Mouse (Mus musculus): ENCODE results near the gene Plb1.

Plb1 gene

GRCm38 (mm10) chr5:32245385-32245784 is 12.9 kb downstream of the Plb1 start:
- no peak for DNase-seq (ENCODE audit: low spot score in 2 of 2)

- no peak for DNase-seq (ENCODE audit: low spot score in 2 of 2)
Measured at GRCm38 (mm10) chr5:32260751-32261150, 28.2 kb downstream of the Plb1 start.

GRCm38 (mm10) chr5:32261251-32261650 is 28.7 kb downstream of the Plb1 start:
- DNase-seq (ENCODE audit: low spot score in 2 of 2), result no peak

- no peak for DNase-seq (ENCODE audit: low spot score in 2 of 2)
Measured at GRCm38 (mm10) chr5:32262534-32262933, 30.0 kb downstream of the Plb1 start.

GRCm38 (mm10) chr5:32272502-32272901 is 40.0 kb downstream of the Plb1 start:
- no peak for DNase-seq (ENCODE audit: low spot score in 2 of 2)

DNA sequence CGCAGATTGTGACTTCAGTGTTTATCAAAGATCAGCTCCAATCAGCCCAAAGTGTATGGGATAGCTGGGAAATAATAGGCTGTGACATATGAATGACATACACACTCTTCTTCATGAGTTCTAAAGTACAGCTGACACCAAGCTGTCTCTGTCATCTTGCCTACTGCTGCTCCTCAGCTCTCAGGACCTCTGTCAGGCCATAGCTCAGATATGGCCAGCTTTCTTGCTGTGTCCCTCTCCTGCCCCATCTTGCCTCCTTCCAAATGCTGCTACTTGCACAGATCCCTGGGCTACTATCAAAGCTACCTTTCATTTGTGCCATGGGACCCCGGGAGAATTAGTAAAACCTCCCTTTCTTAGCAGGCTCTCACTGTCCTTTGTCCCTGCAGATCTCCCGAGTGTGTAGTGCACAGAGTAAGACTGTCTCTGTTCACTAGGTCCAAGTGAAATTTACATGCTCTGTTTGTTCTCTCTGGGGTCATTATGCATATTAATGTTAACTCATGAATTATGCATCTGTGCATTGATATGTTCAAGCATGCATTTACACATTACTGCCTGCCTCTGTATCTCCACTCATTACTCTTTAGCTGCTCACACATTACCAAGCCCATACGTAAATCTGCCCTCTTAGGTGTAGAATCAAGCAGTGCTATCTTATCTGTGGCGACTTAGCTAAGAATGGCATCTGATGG is 45.6 kb downstream of the Plb1 start:
- DNase-seq (ENCODE audit: low spot score in 2 of 2), result no peak

GRCm38 (mm10) chr5:32280066-32280465 is 47.6 kb downstream of the Plb1 start:
- no peak for DNase-seq (ENCODE audit: low spot score in 2 of 2)

DNA sequence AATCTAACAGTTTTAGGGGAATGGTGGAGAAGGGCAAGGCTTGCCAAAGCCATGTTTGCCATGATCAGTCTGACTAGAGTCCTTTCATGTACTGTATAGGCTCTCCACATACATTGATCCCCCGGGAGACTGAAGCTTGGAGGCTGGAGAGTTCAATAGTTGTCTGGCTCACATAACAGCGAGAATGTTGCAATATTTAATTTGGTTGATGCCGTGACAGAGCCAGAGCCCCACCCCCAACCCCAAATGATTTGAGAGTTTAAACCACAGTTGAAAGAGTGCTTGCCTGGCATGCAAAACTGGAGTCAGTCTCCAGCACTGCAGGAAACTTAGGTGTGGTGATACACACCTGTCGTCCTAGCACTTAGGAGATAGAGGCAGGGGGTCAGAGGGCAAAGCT is 49.8 kb downstream of the Plb1 start:
- no peak for DNase-seq (ENCODE audit: low spot score in 2 of 2)

DNA sequence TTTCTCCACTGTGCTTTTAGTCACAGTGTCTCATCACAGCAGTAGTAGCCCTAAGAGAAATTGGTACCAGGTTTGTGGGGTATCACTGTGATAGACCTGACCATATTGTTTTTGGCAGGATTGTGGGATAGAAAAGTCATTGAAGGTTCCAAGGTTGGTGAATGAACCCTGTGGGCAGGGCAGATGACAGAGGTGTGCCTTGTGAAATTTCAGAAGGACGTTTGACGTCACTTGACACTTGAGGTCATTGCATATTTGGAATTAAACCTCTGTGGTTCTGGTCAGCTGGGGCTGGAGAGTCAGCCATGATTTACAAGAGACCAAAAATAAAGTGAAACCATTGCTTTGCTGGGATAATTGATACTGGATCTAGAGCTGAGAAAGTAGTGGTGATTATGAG is 50.9 kb downstream of the Plb1 start:
- DNase-seq (ENCODE audit: low spot score in 2 of 2), result no peak

- DNase-seq (ENCODE audit: low spot score in 2 of 2), result no peak
Measured at GRCm38 (mm10) chr5:32286315-32286714, 53.8 kb downstream of the Plb1 start.

- DNase-seq (ENCODE audit: low spot score in 2 of 2), result no peak
Measured at GRCm38 (mm10) chr5:32288021-32288420, 55.5 kb downstream of the Plb1 start.

DNA sequence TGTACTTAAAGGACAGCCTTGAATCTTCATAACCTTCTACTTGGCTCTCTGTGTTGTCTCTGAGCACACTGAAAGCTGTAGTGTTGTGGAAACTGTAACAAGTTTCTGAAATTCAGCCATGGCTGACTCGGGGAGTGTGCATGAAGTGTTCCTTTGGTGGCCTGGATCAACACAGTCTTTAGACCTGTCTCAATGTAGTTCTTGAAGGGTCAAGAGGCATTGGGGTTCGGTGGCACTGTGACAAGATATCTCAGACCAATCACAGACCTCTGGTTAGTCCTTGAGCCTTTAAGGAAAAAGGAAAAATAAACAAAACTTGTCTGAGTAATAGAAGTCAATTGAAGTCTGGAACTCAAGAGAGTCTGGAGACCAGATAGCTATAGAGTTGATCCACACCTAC is 58.8 kb downstream of the Plb1 start:
- DNase-seq (ENCODE audit: low spot score in 2 of 2), result no peak

DNA sequence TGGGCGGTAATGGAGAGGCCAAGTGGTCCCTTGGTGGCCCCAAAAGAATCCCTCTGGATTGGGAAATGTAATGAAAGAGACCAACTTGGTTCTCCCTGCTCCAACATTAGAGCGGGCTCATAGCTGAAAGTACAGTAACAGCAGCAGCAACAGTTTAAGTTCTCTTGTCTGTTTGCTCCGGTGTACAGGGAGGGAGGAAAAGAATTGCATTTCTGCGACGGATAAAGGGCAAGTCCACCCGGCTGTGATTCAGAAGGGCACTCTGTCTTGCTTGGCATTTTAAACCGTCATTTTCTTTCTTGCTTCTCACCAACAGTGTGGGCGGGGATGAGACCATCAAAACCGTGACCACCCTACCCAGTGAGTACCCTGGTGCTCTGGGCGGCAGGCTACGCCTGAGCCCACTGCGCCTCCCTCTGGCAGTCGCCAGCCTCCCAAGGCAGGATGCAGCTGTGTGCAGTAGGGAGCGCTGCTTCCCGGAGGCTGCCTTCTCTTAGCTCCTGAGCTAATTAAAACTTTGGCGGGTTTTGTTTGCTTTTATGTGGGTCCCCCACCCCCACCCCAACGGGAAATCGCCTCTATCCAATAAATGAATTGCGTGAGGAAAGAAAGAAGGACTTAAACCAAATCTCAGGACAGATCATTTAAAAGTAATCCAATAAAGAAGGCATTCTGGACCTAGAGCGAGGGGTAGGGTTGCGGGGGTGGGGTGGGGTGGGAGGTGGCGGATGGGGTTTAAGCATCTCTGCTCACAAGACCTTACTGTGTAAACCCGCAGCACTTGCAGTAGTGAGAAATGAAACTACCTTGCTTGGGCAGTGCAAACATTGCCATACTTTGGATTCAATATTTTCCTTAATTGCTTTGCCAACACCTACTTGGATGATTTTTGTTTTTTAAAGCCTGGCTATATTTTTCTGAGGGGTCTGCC is 70.7 kb downstream of the Plb1 start:
- peak in 1 of 2 experiments; percentile 29 for DNase-seq (ENCODE audit: low spot score in 2 of 2)

DNA sequence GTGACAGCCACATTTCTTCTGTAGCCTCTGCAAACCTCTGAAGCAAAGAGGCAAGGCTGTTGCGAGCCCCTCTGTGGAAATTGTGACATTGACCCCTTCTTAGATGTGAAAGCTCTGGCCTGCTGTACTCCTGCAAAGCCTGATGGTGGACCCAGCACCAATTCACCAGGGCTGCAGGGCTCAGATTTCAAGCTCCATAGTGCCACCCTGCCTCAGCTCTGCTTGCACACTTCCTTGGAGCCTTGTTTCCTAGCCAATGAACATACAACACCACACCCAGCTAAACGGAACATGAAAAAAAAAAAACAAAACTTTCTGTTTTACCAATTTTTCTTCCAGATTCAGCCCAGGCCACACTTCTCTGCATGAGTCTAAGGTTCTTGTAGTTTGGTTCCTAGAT is 74.6 kb downstream of the Plb1 start:
- DNase-seq (ENCODE audit: low spot score in 2 of 2), result no peak

- no peak for DNase-seq (ENCODE audit: low spot score in 2 of 2)
Measured at GRCm38 (mm10) chr5:32308647-32309046, 76.1 kb downstream of the Plb1 start.

DNA sequence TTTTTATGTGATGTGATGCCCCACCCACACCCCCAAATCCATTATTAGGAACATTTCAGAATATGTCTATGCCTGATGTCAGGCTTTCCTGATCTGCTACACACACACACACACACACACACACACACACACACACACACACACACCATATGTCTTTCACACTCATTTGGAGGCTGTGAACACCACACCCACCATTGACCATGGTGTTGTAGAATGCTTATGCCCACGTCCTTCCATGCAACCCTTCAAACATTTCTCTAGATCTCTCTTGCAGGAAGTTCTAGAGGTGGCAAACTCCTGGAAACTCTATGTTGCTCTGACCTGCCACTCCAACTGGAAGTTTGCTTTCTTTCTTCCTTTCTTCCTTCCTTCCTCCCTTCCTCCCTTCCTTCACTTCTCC is 77.2 kb downstream of the Plb1 start:
- no peak for DNase-seq (ENCODE audit: low spot score in 2 of 2)

- DNase-seq (ENCODE audit: low spot score in 2 of 2), result no peak
Measured at GRCm38 (mm10) chr5:32310802-32311201, 78.3 kb downstream of the Plb1 start.

DNA sequence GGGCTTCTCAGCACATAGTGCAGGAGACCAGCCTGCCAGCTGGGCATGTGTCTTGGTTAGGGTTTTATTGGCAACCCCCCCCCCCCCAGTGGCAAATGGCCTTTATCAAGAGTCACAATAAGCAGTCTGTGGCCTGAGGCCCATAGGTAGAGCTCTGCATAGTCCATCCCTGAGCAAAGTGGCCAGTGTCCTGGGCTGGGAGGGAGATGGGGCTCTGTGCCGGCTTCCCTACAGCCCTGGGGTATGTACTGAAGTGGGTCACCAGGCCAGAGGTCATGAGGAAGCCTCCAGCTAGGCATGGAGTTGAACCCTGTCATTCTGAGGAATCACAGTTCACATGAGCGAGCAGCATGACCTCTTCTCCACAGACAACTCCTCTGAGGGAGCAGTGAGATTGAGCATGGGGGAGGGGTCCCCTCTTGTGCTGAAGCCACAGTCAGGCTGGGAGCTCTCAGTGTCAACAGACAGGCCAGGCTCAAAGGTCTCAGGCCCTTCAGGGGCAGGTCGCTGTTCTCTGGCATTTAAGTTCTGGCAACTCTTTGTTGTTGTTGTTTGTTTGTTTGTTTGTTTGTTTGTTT is 79.2 kb downstream of the Plb1 start:
- DNase-seq (ENCODE audit: low spot score in 2 of 2), result no peak

- DNase-seq (ENCODE audit: low spot score in 2 of 2), result peak in 1 of 2 experiments; percentile 37
Measured at GRCm38 (mm10) chr5:32313671-32314070, 81.2 kb downstream of the Plb1 start.

DNA sequence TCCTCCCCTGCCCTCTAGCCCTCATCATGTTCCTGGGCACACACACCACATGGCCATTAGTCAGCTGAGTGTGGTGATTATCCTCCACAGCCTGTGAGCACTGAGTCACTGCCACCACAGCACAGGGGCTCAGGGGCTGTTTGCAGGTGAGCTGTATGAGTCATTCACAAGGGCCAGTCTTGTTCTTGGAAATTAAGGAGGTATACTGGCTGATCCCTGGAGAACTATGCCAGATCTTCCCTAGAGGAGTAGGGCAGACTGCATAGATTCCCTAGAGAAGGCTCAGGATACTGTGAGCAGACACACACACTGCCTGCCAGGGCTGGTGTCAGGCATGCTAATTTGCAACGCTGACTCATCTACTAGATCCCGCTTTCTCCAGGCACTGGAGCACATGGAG is 82.2 kb downstream of the Plb1 start:
- no peak for DNase-seq (ENCODE audit: low spot score in 2 of 2)

DNA sequence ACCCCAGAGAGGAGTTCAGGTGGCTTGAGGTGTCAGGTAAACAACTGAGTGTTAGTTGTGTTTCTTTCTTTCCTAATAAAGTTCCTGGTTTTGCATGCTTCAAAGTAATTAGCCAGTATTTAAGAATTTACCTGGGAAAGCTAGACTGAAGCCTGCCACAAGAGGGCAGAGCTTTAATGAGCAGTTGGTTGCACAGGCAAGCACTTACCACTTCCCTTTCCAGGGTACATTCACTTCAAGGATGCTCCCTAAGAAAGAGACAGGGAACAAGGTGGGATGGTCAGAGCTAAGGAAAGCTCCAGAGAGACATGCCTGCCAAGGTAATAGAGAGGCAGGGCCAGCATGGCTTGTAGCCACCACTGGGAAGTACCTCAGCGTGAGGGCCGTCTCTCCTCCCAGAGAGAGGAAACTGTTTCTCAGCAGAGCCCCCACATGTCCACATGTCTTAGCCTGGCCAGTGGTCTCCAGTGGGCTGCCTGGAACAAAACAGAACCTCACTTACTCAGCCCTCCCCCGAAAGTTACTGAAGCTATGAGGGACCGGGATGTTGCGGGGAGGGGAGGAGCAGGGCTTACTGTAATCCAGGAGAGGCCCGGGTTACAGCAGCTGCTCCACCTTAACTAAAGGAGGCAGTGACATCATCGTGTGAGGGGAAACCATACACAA is 89.8 kb downstream of the Plb1 start:
- DNase-seq (ENCODE audit: low spot score in 2 of 2), result no peak

DNA sequence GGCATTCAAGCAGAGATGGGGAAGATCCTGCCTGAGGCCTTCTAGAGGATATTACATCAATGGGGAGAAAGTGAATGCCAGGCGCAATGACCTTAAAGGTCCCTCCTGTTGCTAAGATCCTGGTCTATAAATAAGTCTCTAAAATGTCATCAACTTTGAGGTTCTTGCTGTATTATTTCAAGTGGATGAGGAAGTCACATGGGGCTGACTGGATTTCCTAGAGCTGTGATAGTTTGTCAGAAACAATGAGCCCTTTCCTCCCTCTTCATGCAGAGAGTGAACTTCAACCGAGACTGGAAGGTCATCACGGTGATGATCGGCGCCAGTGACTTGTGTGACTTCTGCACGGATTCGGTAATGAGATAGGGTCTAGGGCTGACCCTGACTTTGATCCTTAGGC is 95.6 kb downstream of the Plb1 start:
- DNase-seq (ENCODE audit: low spot score in 2 of 2), result no peak
